25 mouse cellular contexts compared by ENCODE assay signal in the genomic region with DNA sequence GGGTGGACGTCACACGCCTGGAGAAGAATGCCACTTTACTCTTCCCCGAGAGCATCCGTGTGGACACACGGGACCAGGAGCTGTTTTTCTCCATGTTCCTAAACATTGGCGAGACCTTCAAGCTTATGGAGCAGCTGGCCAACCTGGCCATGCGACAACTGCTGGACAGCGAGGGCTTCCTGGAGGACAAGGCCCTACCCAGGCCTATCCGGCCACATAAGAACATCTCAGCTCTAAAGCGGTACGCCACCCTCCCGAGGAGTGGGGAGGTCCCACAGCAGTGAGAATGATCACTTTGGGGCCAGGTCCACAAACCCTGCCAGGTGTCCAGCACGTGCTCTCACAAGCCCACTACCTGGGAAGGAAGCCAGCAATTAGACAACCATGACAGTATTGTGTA.
"Had no signal": no experiment of that assay in that cellular context is flagged by ENCODE, and none has a peak within 500 bp of the region (broad histone marks: within the 10 kb centered on the region; RNA-seq: fewer than 3 reads in every experiment).

No protein-coding gene starts in this region.

- H3K4me2 ChIP-seq: embryonic facial prominence, embryonic 12.5 days; embryonic facial prominence, embryonic 13.5 days; embryonic facial prominence, embryonic 15.5 days; forebrain, embryonic 12.5 days; forebrain, embryonic 13.5 days; forebrain, embryonic 15.5 days had no signal

- DNase-seq: cerebellum, adult 8-10 months; cerebellum, adult 9-10 months; cerebellum, adult 9-11 months; cerebellum, postnatal 10 days; cerebellum, postnatal 14 days; embryo, embryonic 11 days; forebrain, postnatal 0 days; gastrocnemius, adult 2 months; gastrocnemius, postnatal 10 days; gastrocnemius, postnatal 14 days; gastrocnemius, postnatal 25 days; gastrocnemius, postnatal 36 days; heart, adult 18-20 months; heart, adult 2 months had no signal

- H3K27me3 ChIP-seq: embryonic facial prominence, embryonic 12.5 days; embryonic facial prominence, embryonic 13.5 days; embryonic facial prominence, embryonic 15.5 days; forebrain, embryonic 12.5 days; forebrain, embryonic 13.5 days; forebrain, embryonic 15.5 days had no signal

- H3K4me3 ChIP-seq: embryonic facial prominence, embryonic 10.5 days; embryonic facial prominence, embryonic 12.5 days; embryonic facial prominence, embryonic 13.5 days; embryonic facial prominence, embryonic 15.5 days; erythroblast, embryonic 14.5 days; forebrain, embryonic 10.5 days; forebrain, embryonic 12.5 days; forebrain, embryonic 13.5 days; forebrain, embryonic 15.5 days; gastrocnemius, adult 2 months; heart, adult 2 months had no signal

- H3K9me3 ChIP-seq: embryonic facial prominence, embryonic 10.5 days; embryonic facial prominence, embryonic 12.5 days; embryonic facial prominence, embryonic 13.5 days; embryonic facial prominence, embryonic 15.5 days; forebrain, embryonic 10.5 days; forebrain, embryonic 12.5 days; forebrain, embryonic 13.5 days; forebrain, embryonic 15.5 days had no signal

- H3K4me1 ChIP-seq: embryonic facial prominence, embryonic 10.5 days; embryonic facial prominence, embryonic 12.5 days; embryonic facial prominence, embryonic 13.5 days; embryonic facial prominence, embryonic 15.5 days; forebrain, embryonic 10.5 days; forebrain, embryonic 12.5 days; forebrain, embryonic 13.5 days; forebrain, embryonic 15.5 days had no signal

- H3K27ac ChIP-seq: embryonic facial prominence, embryonic 10.5 days; embryonic facial prominence, embryonic 12.5 days; embryonic facial prominence, embryonic 13.5 days; embryonic facial prominence, embryonic 15.5 days; forebrain, embryonic 10.5 days; forebrain, embryonic 12.5 days; forebrain, embryonic 13.5 days; forebrain, embryonic 15.5 days; gastrocnemius, adult 2 months; heart, adult 2 months had no signal

- ATAC-seq: forebrain, embryonic 13.5 days; forebrain, embryonic 14.5 days; forebrain, embryonic 15.5 days; forebrain, embryonic 16.5 days; forebrain, postnatal 0 days had no signal

- H3K9ac ChIP-seq: embryonic facial prominence, embryonic 12.5 days; embryonic facial prominence, embryonic 13.5 days; embryonic facial prominence, embryonic 15.5 days; forebrain, embryonic 12.5 days; forebrain, embryonic 13.5 days; forebrain, embryonic 15.5 days; forebrain, postnatal 0 days had no signal
